Mouse (Mus musculus): ENCODE measurements around the gene Itgb1.

The Itgb1 gene

GRCm38 (mm10) chr8:128681970-128682369 is 3.5 kb upstream of the Itgb1 start:
- DNase-seq (ENCODE audit: low read depth), result no peak

- no peak for DNase-seq (ENCODE audit: low read depth)
Observed at GRCm38 (mm10) chr8:128684609-128685506, 596 bp upstream of the Itgb1 start.

DNA sequence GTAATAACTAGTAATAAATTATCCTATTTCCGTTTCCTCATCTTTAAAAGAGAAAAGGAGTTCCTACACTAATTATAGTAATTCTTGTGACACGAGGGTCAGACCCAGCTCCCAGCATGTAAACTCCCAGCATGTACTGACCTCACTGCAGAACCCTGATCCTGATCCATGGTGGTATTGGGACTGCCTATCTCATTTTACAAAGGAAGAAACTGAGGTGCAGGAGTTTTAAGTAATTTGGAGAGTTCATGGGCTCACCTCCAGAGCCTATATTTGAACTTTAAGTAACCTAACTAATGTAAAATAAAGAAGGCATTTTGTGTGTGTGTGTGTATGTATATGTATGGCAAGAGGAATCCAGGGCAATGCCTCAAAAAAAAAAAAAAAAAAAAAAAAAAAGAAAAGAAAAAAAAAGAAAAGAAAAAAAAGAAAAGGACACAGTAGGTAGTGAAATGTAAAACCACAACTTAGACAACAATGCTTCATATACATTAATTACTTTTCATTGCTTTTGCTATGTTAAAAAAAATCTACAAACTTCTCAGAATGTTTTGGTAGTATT is 1.1 kb downstream of the Itgb1 start:
- DNase-seq (ENCODE audit: low read depth), result peak; percentile 61

GRCm38 (mm10) chr8:128688679-128689078 is 3.2 kb downstream of the Itgb1 start:
- DNase-seq (ENCODE audit: low read depth), result no peak

GRCm38 (mm10) chr8:128690056-128690455 is 4.6 kb downstream of the Itgb1 start:
- no peak for DNase-seq (ENCODE audit: low read depth)

GRCm38 (mm10) chr8:128696701-128697397 is 11.4 kb downstream of the Itgb1 start:
- no peak for DNase-seq (ENCODE audit: low read depth)

DNA sequence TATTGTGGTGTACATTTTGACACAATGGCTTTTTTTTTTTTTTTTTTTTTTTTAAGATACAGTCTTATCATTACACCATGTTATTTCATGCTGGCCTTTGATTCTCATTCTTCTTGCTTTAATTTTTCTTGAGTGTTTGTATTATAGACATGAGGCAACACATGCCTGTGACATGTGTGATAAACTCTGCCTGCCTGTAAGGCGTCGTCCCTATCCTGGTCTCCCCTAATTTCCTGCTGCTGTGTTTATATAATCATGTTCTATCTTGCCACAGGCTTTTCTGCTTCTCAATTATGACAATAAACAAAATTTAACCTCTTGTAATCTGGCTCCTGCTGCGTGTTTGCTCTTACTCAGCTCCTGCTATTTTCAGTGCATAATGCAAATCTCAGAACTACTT is 12.5 kb downstream of the Itgb1 start:
- no peak for DNase-seq (ENCODE audit: low read depth)

GRCm38 (mm10) chr8:128704376-128704775 is 18.9 kb downstream of the Itgb1 start:
- no peak for DNase-seq (ENCODE audit: low read depth)

- no peak for DNase-seq (ENCODE audit: low read depth)
Observed at GRCm38 (mm10) chr8:128704836-128705235, 19.4 kb downstream of the Itgb1 start.

DNA sequence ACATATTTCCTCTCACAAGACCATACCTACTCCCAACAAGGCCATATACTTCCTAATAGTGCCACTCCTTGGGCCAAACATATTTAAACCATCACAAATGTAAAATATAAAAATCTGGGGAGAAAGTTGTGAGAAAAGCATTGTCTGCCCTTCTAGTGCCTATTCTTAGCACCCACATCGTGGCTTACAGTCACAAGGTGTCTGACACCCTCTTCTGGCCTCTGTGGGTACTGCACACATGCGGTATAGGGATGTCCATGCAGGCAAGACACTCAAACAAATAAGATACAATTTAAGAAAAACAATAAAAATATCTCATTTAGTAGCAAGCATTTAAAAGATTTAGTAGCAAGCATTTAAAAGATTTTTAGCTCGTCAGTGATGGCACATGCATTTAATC is 23.8 kb downstream of the Itgb1 start:
- peak; percentile 81 for DNase-seq (ENCODE audit: low read depth)

GRCm38 (mm10) chr8:128716184-128716583 is 30.7 kb downstream of the Itgb1 start:
- DNase-seq (ENCODE audit: low read depth), result no peak

DNA sequence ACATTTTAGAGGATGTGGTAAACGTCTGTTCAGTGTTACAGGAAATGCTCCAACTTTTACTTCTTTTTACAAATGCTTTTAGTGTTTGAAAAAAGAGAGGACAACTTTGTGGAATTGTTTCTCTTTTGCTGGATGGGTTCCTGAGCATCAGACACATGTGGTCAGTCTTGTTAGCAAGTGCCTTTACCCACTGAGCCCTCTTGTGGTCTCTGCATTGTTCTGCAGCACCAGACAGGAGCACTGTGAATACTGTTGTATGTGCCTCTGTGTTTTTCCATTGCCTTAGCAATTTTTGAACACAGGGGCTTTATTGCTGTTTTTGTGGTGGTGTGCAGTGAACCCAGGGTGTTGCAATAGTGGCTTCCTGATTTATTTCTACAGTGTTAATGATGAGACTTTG is 39.4 kb downstream of the Itgb1 start:
- DNase-seq (ENCODE audit: low read depth), result peak; percentile 74

GRCm38 (mm10) chr8:128727213-128727612 is 41.8 kb downstream of the Itgb1 start:
- no peak for DNase-seq (ENCODE audit: low read depth)

- no peak for DNase-seq (ENCODE audit: low read depth)
Observed at GRCm38 (mm10) chr8:128732254-128732653, 46.8 kb downstream of the Itgb1 start.

- no peak for DNase-seq (ENCODE audit: low read depth)
Observed at GRCm38 (mm10) chr8:128734118-128734517, 48.7 kb downstream of the Itgb1 start.

GRCm38 (mm10) chr8:128735692-128736091 is 50.2 kb downstream of the Itgb1 start:
- DNase-seq (ENCODE audit: low read depth), result no peak

All from 416B (cell line).